Mouse (Mus musculus): Measurements from ENCODE around the gene Olfr74. TPM values are rescaled to one million over a fixed set of nuclear protein-coding genes. Genes with fewer than 3 reads are reported as not detected.
"Not testable (repeated sequence)": the region's sequence is repeated elsewhere in the genome, so short reads cannot be mapped to it uniquely, and the experiment has no call there.

Gene Olfr74
- polyA plus RNA-seq (2015; fragmentation: Nextera tagmentation; extraction: Ambion mirVana) = not detected in 2 replicates

- Histone ChIP-seq H3K9ac (no peak within 1 kb of the TSS), H3K36me3 (no peaks in the 10 kb centered on the region), H3K27me3 (no peaks in the 10 kb centered on the region), H3K4me1 (replicated peaks) (no peaks in the 10 kb centered on the region), H3K9me3 (replicated peaks) (no peaks in the 10 kb centered on the region; the same call in 1 of the 2 replicates), H3K4me3 (no peak within 1 kb of the TSS), H3K4me2 (no peak within 1 kb of the TSS), H3K27ac (no peak within 1 kb of the TSS)
- WGBS = 63% methylated on average over 3 of the region's 3 CpGs
- ATAC-seq (replicated peaks; ENCODE audit: insufficient number of reproducible peaks, insufficient read depth, low FRiP score, low read depth) = no peak
Observed at GRCm38 (mm10) chr2:87974563-87974962, at the start of gene Olfr74. TSS of gene Olfr74 (minus strand) at chr2:87974663.

- ATAC-seq (replicated peaks; ENCODE audit: insufficient number of reproducible peaks, insufficient read depth, low FRiP score, low read depth); H3K4me2 ChIP-seq; H3K4me3 ChIP-seq; H3K27ac ChIP-seq; H3K9me3 ChIP-seq (replicated peaks); H3K9ac ChIP-seq; H3K4me1 ChIP-seq (replicated peaks); H3K36me3 ChIP-seq; H3K27me3 ChIP-seq: not testable (repeated sequence)
- whole genome bisulfite sequencing = 67% methylated on average over 1 of the region's 1 CpGs
Observed at GRCm38 (mm10) chr2:88022474-88022873, 48.0 kb upstream of the Olfr74 start, which contains the start of gene Olfr1161. TSS of gene Olfr1161 (plus strand) at chr2:88022774.

DNA sequence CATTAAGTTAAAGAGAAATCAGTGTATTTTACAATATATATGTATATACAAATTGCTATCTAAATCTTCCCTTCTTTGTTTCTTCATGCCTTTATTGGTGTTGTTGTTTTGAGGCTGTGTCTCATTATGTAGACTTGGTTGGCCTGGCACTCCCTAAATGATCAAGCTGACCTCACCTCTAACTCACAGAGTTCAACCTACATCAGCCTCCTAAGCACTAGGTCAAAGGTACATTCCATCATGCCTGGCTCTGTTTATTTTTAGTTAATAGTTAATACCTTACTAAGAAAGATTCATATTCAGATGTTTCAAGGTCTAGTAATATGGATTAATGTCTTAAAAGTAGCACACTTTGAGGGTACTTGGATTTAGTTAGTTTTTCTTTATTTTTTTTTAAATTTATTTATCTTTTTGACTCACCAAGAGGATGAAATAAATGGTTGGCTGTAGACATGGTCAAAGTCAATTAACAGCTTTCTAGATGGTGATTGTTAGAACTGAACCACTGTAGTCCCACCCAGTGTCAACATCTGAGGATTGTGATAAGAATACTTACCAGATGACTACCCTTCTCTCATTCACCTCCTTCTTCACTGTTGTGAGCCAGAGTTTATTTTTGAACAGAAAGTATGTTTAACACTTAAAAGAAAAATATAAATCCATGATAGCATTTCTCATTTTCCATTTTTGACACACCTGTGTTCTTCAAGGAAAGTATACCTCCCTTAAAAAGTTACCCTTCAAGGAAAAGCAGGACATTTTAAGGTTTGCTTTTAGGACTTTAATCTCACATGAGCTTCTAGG is 33.3 kb upstream of the Olfr74 start, which contains the start of gene Olfr1160:
Olfr1160 (minus strand) TSS at position 754 of the 804 bp plus-strand sequence.
- Histone ChIP-seq H3K4me2 (no peak within 1 kb of the TSS), H3K4me1 (replicated peaks) (no peaks in the 10 kb centered on the region), H3K36me3 (no peaks in the 10 kb centered on the region), H3K27me3 (no peaks in the 10 kb centered on the region), H3K4me3 (no peak within 1 kb of the TSS), H3K9me3 (replicated peaks) (no peaks in the 10 kb centered on the region), H3K27ac (no peak within 1 kb of the TSS), H3K9ac (no peak within 1 kb of the TSS)
- ATAC-seq (replicated peaks; ENCODE audit: insufficient number of reproducible peaks, insufficient read depth, low FRiP score, low read depth) = no peak

DNA sequence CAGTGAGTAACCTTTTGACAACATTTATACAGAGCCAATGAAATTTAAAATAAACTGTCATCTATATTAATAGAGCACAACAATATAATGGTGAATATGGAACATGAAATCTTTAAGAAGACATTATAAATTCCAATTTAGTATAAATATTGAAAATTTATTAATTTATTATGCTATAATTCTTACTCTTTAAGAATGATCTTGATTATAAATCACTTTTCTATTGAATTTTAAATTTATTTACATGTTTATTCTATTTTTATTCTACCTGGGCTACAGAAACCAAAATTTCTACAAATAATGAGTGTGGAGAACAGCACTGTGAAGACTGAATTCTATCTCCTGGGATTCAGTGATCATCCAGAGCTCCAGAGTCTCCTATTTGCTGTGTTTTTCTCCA is 15.3 kb upstream of the Olfr74 start, which contains the start of gene Olfr1158:
Olfr1158 (plus strand) TSS at position 301 of the 400 bp plus-strand sequence.
- no peak for ATAC-seq (replicated peaks; ENCODE audit: insufficient number of reproducible peaks, insufficient read depth, low FRiP score, low read depth)
- Histone ChIP-seq H3K4me2 (no peak within 1 kb of the TSS), H3K9me3 (replicated peaks) (no peaks in the 10 kb centered on the region), H3K27ac (no peak within 1 kb of the TSS), H3K27me3 (no peaks in the 10 kb centered on the region), H3K36me3 (no peaks in the 10 kb centered on the region), H3K4me3 (no peak within 1 kb of the TSS), H3K9ac (no peak within 1 kb of the TSS), H3K4me1 (replicated peaks) (no peaks in the 10 kb centered on the region)

- Histone ChIP-seq H3K27me3 (no peaks in the 10 kb centered on the region), H3K27ac (no peak within 1 kb of the TSS), H3K4me2 (no peak within 1 kb of the TSS), H3K4me3 (no peak within 1 kb of the TSS), H3K9ac (no peak within 1 kb of the TSS), H3K9me3 (replicated peaks) (no peaks in the 10 kb centered on the region), H3K36me3 (no peaks in the 10 kb centered on the region), H3K4me1 (replicated peaks) (no peaks in the 10 kb centered on the region)
- ATAC-seq (replicated peaks; ENCODE audit: insufficient number of reproducible peaks, insufficient read depth, low FRiP score, low read depth) = no peak
- 82% methylated on average over 4 of the region's 4 CpGs for WGBS
Observed at GRCm38 (mm10) chr2:87968199-87968598, 6.3 kb downstream of the Olfr74 start, which contains the start of gene Olfr1157. TSS of gene Olfr1157 (minus strand) at chr2:87968299.

- no peak for ATAC-seq (replicated peaks; ENCODE audit: insufficient number of reproducible peaks, insufficient read depth, low FRiP score, low read depth)
- Histone ChIP-seq H3K4me1 (replicated peaks) (no peaks in the 10 kb centered on the region), H3K27ac (no peak within 1 kb of the TSS), H3K4me2 (no peak within 1 kb of the TSS), H3K4me3 (no peak within 1 kb of the TSS), H3K9me3 (replicated peaks) (no peaks in the 10 kb centered on the region), H3K9ac (no peak within 1 kb of the TSS), H3K27me3 (no peaks in the 10 kb centered on the region), H3K36me3 (no peaks in the 10 kb centered on the region)
Observed at GRCm38 (mm10) chr2:87953000-87953399, 21.5 kb downstream of the Olfr74 start, which contains the start of gene Olfr1156. TSS of gene Olfr1156 (minus strand) at chr2:87953100.

- no peaks in the 10 kb centered on the region for H3K9me3 ChIP-seq (replicated peaks)
- no peaks in the 10 kb centered on the region for H3K36me3 ChIP-seq
- H3K4me1 ChIP-seq (replicated peaks) = no peaks in the 10 kb centered on the region
- H3K4me2 ChIP-seq = no peak within 1 kb of the TSS
- no peak within 1 kb of the TSS for H3K4me3 ChIP-seq
- no peak within 1 kb of the TSS for H3K9ac ChIP-seq
- no peaks in the 10 kb centered on the region for H3K27me3 ChIP-seq
- ATAC-seq (replicated peaks; ENCODE audit: insufficient number of reproducible peaks, insufficient read depth, low FRiP score, low read depth) = no peak
- WGBS = 81% methylated on average over 1 of the region's 1 CpGs
- no peak within 1 kb of the TSS for H3K27ac ChIP-seq
Observed at GRCm38 (mm10) chr2:87945037-87945436, 29.4 kb downstream of the Olfr74 start, which contains the start of gene Olfr1155. TSS of gene Olfr1155 (minus strand) at chr2:87945137.

Other genes with a start within 250 kb of the Olfr74 start
- gene Olfr1138, start 234.7 kb downstream of the Olfr74 start, polyA plus RNA-seq (2015; fragmentation: Nextera tagmentation; extraction: Ambion mirVana) = not detected in 2 replicates
- not detected in 2 replicates for gene Olfr1140, start 230.9 kb downstream of the Olfr74 start, polyA plus RNA-seq (2015; fragmentation: Nextera tagmentation; extraction: Ambion mirVana)
- not detected in 2 replicates for gene Olfr1141, start 220.7 kb downstream of the Olfr74 start, polyA plus RNA-seq (2015; fragmentation: Nextera tagmentation; extraction: Ambion mirVana)
- not detected in 2 replicates for gene Olfr152, start 195.2 kb downstream of the Olfr74 start, polyA plus RNA-seq (2015; fragmentation: Nextera tagmentation; extraction: Ambion mirVana)
- not detected in 2 replicates for gene Olfr1143, start 174.1 kb downstream of the Olfr74 start, polyA plus RNA-seq (2015; fragmentation: Nextera tagmentation; extraction: Ambion mirVana)
- not detected in 2 replicates for gene Olfr1145, start 164.8 kb downstream of the Olfr74 start, polyA plus RNA-seq (2015; fragmentation: Nextera tagmentation; extraction: Ambion mirVana)
- not detected in 2 replicates for gene Olfr1148, start 144.1 kb downstream of the Olfr74 start, polyA plus RNA-seq (2015; fragmentation: Nextera tagmentation; extraction: Ambion mirVana)
- not detected in 2 replicates for gene Olfr1150-ps1, start 130.7 kb downstream of the Olfr74 start, polyA plus RNA-seq (2015; fragmentation: Nextera tagmentation; extraction: Ambion mirVana)
- not detected in 2 replicates for gene Olfr1151, start 118.8 kb downstream of the Olfr74 start, polyA plus RNA-seq (2015; fragmentation: Nextera tagmentation; extraction: Ambion mirVana)
- not detected in 2 replicates for gene Olfr1152, start 108.2 kb downstream of the Olfr74 start, polyA plus RNA-seq (2015; fragmentation: Nextera tagmentation; extraction: Ambion mirVana)
- not detected in 2 replicates for gene Olfr1153, start 79.7 kb downstream of the Olfr74 start, polyA plus RNA-seq (2015; fragmentation: Nextera tagmentation; extraction: Ambion mirVana)
- gene Olfr1154, start 69.5 kb downstream of the Olfr74 start, polyA plus RNA-seq (2015; fragmentation: Nextera tagmentation; extraction: Ambion mirVana) = not detected in 2 replicates
- not detected in 2 replicates for gene Olfr1155, start 29.5 kb downstream of the Olfr74 start, polyA plus RNA-seq (2015; fragmentation: Nextera tagmentation; extraction: Ambion mirVana)
- not detected in 2 replicates for gene Olfr1156, start 21.6 kb downstream of the Olfr74 start, polyA plus RNA-seq (2015; fragmentation: Nextera tagmentation; extraction: Ambion mirVana)
- not detected in 2 replicates for gene Olfr1157, start 6.4 kb downstream of the Olfr74 start, polyA plus RNA-seq (2015; fragmentation: Nextera tagmentation; extraction: Ambion mirVana)
- gene Olfr1158, start 15.4 kb upstream of the Olfr74 start, polyA plus RNA-seq (2015; fragmentation: Nextera tagmentation; extraction: Ambion mirVana) = not detected in 2 replicates
- gene Olfr1160, start 33.6 kb upstream of the Olfr74 start, polyA plus RNA-seq (2015; fragmentation: Nextera tagmentation; extraction: Ambion mirVana) = not detected in 2 replicates
- not detected in 2 replicates for gene Olfr1161, start 48.1 kb upstream of the Olfr74 start, polyA plus RNA-seq (2015; fragmentation: Nextera tagmentation; extraction: Ambion mirVana)
- gene Olfr73, start 63.0 kb upstream of the Olfr74 start, polyA plus RNA-seq (2015; fragmentation: Nextera tagmentation; extraction: Ambion mirVana) = not detected in 2 replicates
- gene Olfr1162, start 76.5 kb upstream of the Olfr74 start, polyA plus RNA-seq (2015; fragmentation: Nextera tagmentation; extraction: Ambion mirVana) = not detected in 2 replicates
- not detected in 2 replicates for gene Olfr1163, start 97.2 kb upstream of the Olfr74 start, polyA plus RNA-seq (2015; fragmentation: Nextera tagmentation; extraction: Ambion mirVana)
- gene Olfr1164, start 119.3 kb upstream of the Olfr74 start, polyA plus RNA-seq (2015; fragmentation: Nextera tagmentation; extraction: Ambion mirVana) = not detected in 2 replicates
- not detected in 2 replicates for gene Olfr1166, start 153.6 kb upstream of the Olfr74 start, polyA plus RNA-seq (2015; fragmentation: Nextera tagmentation; extraction: Ambion mirVana)
- not detected in 2 replicates for gene Olfr1167, start 180.5 kb upstream of the Olfr74 start, polyA plus RNA-seq (2015; fragmentation: Nextera tagmentation; extraction: Ambion mirVana)
- gene Olfr1168, start 207.2 kb upstream of the Olfr74 start, polyA plus RNA-seq (2015; fragmentation: Nextera tagmentation; extraction: Ambion mirVana) = not detected in 2 replicates

Measured in heart, embryonic 15.5 days (tissue).